Mouse (Mus musculus): ENCODE data around the gene Sirpb1b.
"Not testable (repeated sequence)": the region's sequence is repeated elsewhere in the genome, so short reads cannot be mapped to it uniquely, and the experiment has no call there.

The Sirpb1b gene

DNA sequence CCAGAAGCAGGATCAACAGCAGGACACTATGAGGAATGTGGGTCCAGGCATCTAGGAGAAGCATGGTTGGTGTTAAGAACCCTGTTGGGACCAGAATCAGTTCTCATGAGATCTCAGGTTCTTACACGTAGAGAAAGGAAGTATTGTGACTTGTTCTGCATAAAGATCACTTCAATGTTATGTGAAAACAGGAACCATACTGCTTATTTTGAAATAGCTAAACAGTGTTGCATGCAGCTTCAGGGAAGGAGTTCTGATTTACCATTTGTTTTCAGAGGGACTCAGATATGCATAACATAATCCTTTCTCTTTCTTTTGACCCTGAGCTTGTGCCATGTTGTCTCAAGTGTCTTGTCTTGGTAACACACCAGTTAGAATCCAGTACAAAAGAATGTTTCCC is at the start of gene Sirpb1b:
Gene Sirpb1b, minus strand, starts transcription at position 179 of the 400 bp plus-strand sequence.
- not testable (repeated sequence) for DNase-seq (ENCODE audit: low read depth, low spot score)

- not testable (repeated sequence) for DNase-seq (ENCODE audit: low read depth, low spot score)
These were observed 15.7 kb upstream of the Sirpb1b start for GRCm38 (mm10) chr3:15590377-15591117.

DNA sequence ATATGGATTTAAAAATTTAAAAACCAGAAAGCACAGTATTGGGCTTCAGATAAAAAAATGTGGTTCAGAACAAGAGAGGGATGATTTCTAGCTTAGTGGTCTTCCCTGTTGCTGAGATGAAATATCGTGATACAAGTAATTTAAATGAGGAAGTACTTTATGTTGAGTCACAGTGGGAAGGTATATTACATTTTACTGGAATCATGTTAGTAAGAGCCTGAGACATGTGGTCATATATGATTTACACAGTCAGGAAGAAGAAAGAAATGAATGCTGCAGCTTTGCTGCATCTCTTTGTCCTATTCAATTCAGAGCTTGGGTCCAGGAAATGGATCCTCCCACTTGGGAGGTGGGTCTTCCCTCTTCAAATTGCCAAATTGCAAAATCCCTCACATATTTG is 11.8 kb upstream of the Sirpb1b start:
- DNase-seq (ENCODE audit: low read depth, low spot score) = not testable (repeated sequence)

- no peak for DNase-seq (ENCODE audit: low read depth, low spot score)
These were observed 8.6 kb upstream of the Sirpb1b start for GRCm38 (mm10) chr3:15583452-15583851.

GRCm38 (mm10) chr3:15582948-15583347 is 8.1 kb upstream of the Sirpb1b start:
- DNase-seq (ENCODE audit: low read depth, low spot score) = not testable (repeated sequence)

GRCm38 (mm10) chr3:15576466-15576865 is 1.6 kb upstream of the Sirpb1b start:
- DNase-seq (ENCODE audit: low read depth, low spot score) = not testable (repeated sequence)

DNA sequence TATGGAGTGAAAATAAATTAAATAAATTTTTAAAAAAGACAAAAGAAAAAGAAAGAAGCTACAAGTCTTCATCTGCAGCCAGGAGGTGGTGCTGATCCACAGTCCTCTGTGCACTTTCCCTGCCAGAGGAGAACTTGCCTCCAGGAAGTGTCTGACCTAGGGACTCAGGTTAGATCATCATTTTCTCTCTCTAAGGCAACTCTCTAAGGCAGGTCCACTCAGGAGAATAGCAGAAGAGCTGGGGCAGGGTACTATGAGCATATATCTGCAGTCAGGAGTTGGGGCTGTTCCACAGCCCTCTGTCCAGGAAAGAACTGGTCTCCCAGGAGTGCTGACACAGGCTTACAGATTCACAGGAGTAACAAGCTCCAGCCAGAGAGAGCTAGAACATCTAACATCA is 46.3 kb downstream of the Sirpb1b start:
- DNase-seq (ENCODE audit: low read depth, low spot score) = no peak

DNA sequence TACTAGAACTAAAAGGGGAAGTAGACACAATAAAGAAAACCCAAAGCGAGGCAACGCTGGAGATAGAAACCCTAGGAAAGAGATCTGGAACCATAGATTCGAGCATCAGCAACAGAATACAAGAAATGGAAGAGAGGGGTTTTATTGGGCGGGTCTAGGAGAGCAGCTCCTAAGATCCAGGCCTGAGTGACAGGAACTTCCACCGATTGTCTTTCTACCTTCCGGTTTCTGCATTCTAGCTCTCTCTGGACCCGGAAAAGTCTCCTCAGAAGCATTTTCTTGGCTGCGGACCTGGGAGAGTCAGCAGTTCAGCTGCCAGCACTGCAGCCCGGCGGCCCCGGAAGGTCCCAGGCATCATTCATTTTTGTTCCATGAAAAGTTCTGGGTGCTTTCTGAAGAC is 61.3 kb downstream of the Sirpb1b start:
- DNase-seq (ENCODE audit: low read depth, low spot score) = not testable (repeated sequence)

GRCm38 (mm10) chr3:15507792-15508321 is 67.0 kb downstream of the Sirpb1b start:
- not testable (repeated sequence) for DNase-seq (ENCODE audit: low read depth, low spot score)

- not testable (repeated sequence) for DNase-seq (ENCODE audit: low read depth, low spot score)
These were observed 100.0 kb downstream of the Sirpb1b start for GRCm38 (mm10) chr3:15474831-15475230.

GRCm38 (mm10) chr3:15470158-15470557 is 104.7 kb downstream of the Sirpb1b start:
- not testable (repeated sequence) for DNase-seq (ENCODE audit: low read depth, low spot score)
